Mouse (Mus musculus) ES-E14 (cell line): ENCODE measurements around the gene Plekhg5.

Source experiments
- CHD2 ChIP-seq: IDR thresholded peaks from 2 replicates; pipeline ENCODE4 v1.6.1; 2014; ENCODE audit warnings: mild to moderate bottlenecking, low read depth, low read length, inconsistent platforms
- HCFC1 ChIP-seq: IDR thresholded peaks from 2 replicates; pipeline ENCODE4 v1.6.1; 2012; ENCODE audit warnings: low read length, inconsistent platforms, borderline replicate concordance; ENCODE audit not compliant: insufficient read depth
- MAFK ChIP-seq: IDR thresholded peaks from 2 replicates; pipeline ENCODE4 v1.6.1; 2014; ENCODE audit warnings: mild to moderate bottlenecking, low read depth, low read length, inconsistent platforms; ENCODE audit not compliant: insufficient read depth
- ZC3H11A ChIP-seq: IDR thresholded peaks from 2 replicates; pipeline ENCODE4 v1.6.1; 2012; ENCODE audit warnings: low read depth, mild to moderate bottlenecking, inconsistent platforms, low read length, borderline replicate concordance
- ZNF384 ChIP-seq: IDR thresholded peaks from 2 replicates; pipeline ENCODE4 v1.6.1; 2012; ENCODE audit warnings: low read depth, low read length, inconsistent platforms

DNA sequence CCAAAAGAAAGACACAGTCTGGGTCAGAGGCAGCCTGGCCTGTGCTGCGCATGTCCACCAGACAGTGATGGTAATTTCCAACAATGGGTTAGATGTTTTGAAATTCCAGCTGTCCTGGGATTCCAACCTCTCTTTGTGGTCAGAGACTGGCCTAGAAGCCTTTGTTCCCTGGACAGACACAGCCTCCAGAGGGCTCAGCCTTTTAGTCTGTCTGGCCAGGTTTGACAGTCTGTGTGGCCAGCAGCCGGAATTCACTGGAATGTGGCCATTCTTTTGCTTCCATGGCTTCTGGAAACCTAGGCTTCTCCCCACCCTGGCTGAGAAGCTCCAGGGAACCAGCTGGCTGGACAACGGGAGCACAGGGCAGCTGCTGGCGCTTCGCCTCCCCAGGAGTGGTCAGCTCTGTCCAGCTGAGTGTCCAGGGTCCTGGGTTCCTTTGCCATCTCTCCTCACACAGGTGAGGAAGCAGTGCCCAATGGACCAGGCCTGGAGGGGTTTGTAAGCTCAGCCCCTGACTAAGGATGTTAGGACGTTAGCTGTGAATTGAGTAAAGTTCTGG lies 4.1 kb upstream of the Plekhg5 start:
- TF ChIP-seq ZNF384 (no peak), HCFC1 (no peak), CHD2 (no peak), MAFK (no peak), ZC3H11A (no peak)
